Mouse (Mus musculus) olfactory bulb, adult 2 months (tissue): ENCODE data around the gene Avpr1b. TPM values are rescaled to one million over a fixed set of nuclear protein-coding genes. Genes with fewer than 3 reads are reported as not detected.
"Not testable (repeated sequence)": the region's sequence is repeated elsewhere in the genome, so short reads cannot be mapped to it uniquely, and the experiment has no call there.

Experiments
- H3K27ac ChIP-seq: fragments of 200-500 bp; 2 replicates; pipeline ENCODE4 v1.5.1; 2012; ENCODE audit warnings: low read depth, low read length; ENCODE audit not compliant: insufficient read depth
- H3K4me1 ChIP-seq: fragments of 200-500 bp; 2 replicates; pipeline ENCODE4 v1.6.1; 2012; ENCODE audit warnings: low read length; ENCODE audit not compliant: control insufficient read depth, insufficient read depth
- H3K4me3 ChIP-seq: fragments of 200-500 bp; 2 replicates; pipeline ENCODE4 v1.5.1; 2012; ENCODE audit warnings: mild to moderate bottlenecking, low read depth, low read length, moderate library complexity; ENCODE audit not compliant: insufficient read depth
- CTCF ChIP-seq: fragments of 200-500 bp; IDR thresholded peaks from 2 replicates; pipeline ENCODE4 v1.5.1; 2012; ENCODE audit warnings: low read depth, mild to moderate bottlenecking, low read length, moderate library complexity; ENCODE audit not compliant: insufficient read depth
- POLR2A ChIP-seq: fragments of 200-500 bp; IDR thresholded peaks from 2 replicates; pipeline ENCODE4 v1.6.1; 2012; ENCODE audit warnings: mild to moderate bottlenecking, low read depth, low read length, moderate library complexity; ENCODE audit not compliant: insufficient read depth
- WGBS: fragments of 180-500 bp; shearing (Covaris S2); methylation state at CpG from one replicate; pipeline ENCODE4 v1.1.7; 2018; 5-methylcytosine and 5-hydroxymethylcytosine counted together
- polyA plus RNA-seq: library from polyadenylated mRNA; stranded (reverse); fragments of >200 nt; gene quantifications from 2 replicates; pipeline ENCODE4 v1.2.4, GENCODE M21; 2012; ENCODE audit warnings: low replicate concordance; ENCODE audit not compliant: missing spikeins, insufficient read depth, insufficient read length

The Avpr1b gene
- polyA plus RNA-seq, 1 experiment = not detected

DNA sequence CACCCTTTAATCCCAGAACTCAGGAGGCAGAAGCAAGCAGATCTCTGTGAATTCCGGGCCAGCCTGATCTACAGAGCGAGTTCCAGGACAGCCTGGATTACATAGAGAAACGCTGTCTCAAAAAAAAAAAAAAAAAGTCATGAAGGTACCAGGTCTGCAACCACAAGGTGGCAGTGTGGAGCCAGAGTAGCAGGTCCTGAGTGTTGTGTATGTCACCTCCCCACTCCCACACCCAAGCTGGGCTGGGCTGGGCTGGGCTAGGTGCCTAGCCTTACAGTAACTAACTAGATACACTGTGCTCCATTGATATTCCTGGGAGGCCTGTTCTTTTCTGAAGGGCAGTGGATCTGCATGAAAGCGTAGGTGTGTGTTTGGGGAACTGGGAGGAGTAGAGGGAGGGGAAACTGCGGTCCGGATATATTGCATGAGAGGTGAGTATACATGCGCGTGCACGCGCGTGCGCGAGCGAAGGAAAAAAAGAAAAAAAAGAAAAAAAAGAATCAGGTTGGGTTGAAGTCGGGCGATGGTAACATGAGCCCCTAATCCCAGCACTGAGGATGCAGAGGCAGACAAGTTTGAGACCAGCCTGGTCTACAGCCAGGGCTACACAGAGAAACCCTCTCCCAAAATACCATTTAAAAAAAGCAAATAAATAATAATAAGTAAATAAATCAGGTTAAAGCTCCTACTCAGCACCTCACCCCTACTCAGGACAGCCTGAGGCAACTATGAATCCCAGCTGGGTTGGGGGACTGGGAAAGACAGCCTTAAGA lies 14.5 kb downstream of the Avpr1b start:
- 0 out of 2 replicates have a peak, but pooled peaks have one; percentile 17 for TF ChIP-seq CTCF
- TF ChIP-seq POLR2A = no peak
- WGBS = 84% methylated on average over 16 of the region's 16 CpGs
- H3K27ac ChIP-seq = no peak overlapping the region
- H3K4me3 ChIP-seq = no peak overlapping the region
- no peaks in the 10 kb centered on the region for H3K4me1 ChIP-seq

DNA sequence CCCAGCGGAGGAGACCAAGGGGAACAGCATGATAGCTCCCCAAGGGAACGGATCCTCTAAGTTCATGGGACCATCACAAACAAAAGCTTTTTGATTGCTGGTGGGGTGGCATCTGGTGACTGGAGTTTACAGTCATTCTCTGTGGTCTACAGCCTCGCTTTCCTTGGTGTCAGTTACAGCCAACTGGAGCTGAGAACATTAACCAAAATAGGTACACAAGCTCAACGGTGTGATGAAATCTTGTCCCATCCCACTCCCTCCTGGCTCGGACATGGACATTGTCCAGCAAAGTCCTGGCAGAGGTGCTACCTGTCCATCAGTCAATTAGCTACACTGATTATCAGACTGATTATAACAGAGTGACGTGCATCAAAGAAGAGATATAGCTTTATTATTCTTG lies 15.6 kb downstream of the Avpr1b start:
- no peaks in the 10 kb centered on the region for H3K4me1 ChIP-seq
- H3K4me3 ChIP-seq = no peak overlapping the region
- no peak overlapping the region for H3K27ac ChIP-seq
- WGBS = 90% methylated on average over 6 of the region's 6 CpGs
- TF ChIP-seq POLR2A (no peak), CTCF (no peak)

DNA sequence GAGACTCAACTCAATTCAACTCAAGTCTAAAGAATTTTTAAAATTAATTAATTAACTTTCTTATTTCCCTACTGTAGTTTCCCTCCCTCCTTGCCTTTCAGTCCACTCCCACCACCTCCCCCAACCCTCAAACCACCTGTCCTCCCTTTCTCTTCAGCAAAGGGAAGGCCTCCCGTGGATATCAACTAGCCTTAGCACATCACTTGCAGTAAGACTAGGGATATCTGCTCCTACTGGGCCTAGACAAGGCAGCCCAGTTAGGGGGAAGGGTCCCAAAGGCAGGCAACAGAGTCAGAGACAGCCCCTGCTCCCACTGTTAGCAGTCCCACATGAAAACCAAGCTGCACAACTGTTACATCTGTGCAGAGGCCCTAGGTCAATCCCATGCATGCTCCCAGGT lies 17.1 kb downstream of the Avpr1b start:
- H3K27ac ChIP-seq = no peak overlapping the region
- WGBS = 82% methylated on average over 1 of the region's 1 CpGs
- TF ChIP-seq CTCF = no peak
- TF ChIP-seq POLR2A = no peak

DNA sequence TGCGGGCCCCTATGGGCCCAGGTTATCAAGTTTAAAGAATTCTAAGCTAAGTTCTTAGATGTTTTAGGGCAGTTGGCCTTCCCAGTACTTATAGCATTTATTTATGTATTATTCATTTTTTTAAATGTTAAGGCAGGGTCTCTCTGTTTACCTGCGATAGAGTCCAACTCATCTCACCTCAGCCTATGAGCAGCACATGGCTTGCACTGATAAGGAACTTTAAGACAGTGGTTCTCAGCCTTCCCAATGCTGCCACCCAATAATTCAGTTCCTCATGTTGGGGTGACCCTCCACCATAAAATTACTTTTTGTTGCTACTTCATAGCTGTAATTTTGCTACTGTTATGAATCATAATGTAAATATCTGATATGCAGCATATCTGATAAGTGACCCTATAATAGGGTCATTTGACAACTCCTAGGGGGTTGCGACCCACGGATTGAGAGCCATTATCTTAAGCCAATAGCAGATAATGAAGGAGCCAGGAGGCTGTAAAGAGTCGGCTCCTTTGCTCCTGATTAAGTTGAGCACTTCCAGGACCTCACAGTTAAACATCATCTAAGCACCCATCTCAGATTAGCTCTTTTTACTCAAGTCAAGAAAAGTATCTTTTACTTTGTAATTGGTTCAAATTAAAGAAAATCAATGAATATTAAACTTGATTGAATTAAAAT lies 17.6 kb downstream of the Avpr1b start:
- no peak for TF ChIP-seq POLR2A
- no peak for TF ChIP-seq CTCF
- Histone ChIP-seq H3K4me3 (no peak overlapping the region), H3K27ac (no peak overlapping the region), H3K4me1 (no peaks in the 10 kb centered on the region)
- WGBS = 89% methylated on average over 5 of the region's 5 CpGs

More for the DNA sequence above, 17.1 kb downstream of the Avpr1b start:
- Histone ChIP-seq H3K4me3 (no peak overlapping the region), H3K4me1 (no peaks in the 10 kb centered on the region)

DNA sequence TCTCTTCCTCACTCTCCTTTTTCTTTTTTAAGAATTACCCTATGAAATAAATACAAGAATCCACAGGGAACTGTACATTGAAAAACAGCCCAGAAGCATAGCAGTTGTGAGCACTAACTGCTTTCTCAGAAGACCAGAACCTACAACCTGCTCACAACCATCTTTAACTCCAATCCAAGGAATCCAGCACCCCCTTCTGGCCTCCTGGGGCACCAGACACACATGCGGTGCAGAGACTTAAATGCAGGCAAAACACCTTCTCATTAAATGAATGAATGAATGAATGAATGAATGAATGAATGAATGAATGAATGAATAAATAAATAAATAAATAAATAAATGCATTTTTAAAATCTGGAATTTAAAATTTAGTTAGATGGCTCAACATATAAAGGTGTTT lies 19.5 kb downstream of the Avpr1b start:
- Histone ChIP-seq H3K4me3 (no peak overlapping the region), H3K27ac (no peak overlapping the region), H3K4me1 (no peaks in the 10 kb centered on the region)
- TF ChIP-seq POLR2A = no peak
- no peak for TF ChIP-seq CTCF
- 94% methylated on average over 1 of the region's 1 CpGs for WGBS

DNA sequence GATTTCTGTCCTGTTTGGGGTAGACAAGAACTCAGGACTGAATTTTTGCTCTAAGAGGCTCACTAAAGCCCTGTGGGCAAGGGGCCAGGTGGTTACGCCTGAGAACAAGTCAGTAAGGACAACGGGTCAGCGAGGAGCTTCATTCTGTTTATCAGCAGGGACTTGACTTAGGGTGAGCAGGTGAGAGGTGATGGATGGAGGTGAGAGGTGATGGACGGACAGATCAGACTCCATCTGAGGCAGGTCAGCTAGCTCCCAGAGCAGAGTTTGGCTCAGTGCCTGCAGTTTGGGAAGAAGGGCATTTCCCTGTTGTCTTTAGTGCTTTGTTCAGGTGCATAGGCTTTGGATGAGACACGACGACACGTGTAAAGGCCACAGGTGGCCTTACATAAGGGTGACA lies 20.3 kb downstream of the Avpr1b start:
- H3K27ac ChIP-seq = no peak overlapping the region
- H3K4me3 ChIP-seq = no peak overlapping the region
- no peaks in the 10 kb centered on the region for H3K4me1 ChIP-seq
- WGBS = 92% methylated on average over 7 of the region's 7 CpGs
- no peak for TF ChIP-seq CTCF
- TF ChIP-seq POLR2A = no peak

DNA sequence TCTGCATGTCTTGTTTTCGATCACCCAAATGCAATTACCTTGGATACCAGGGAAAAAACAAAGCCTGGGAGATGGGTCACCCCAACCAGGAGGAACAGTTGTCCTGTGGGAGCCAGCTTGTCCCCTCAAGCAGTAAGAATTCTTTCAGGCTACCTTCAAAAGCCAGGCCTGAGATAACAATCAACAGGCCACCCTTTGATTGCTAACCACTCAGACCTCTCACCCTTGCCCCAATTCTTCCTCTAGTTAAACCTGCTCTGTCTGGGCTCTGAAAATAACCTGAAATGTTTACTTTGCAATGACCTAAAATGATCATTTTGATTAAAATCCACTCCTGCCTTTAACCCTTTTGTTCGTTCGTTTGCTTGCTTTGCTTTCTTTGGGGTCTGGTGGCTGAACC lies 24.6 kb downstream of the Avpr1b start:
- no peak overlapping the region for H3K4me3 ChIP-seq
- 91% methylated on average over 3 of the region's 3 CpGs for WGBS
- no peak overlapping the region for H3K27ac ChIP-seq
- no peaks in the 10 kb centered on the region for H3K4me1 ChIP-seq
- TF ChIP-seq CTCF = no peak
- TF ChIP-seq POLR2A = no peak

DNA sequence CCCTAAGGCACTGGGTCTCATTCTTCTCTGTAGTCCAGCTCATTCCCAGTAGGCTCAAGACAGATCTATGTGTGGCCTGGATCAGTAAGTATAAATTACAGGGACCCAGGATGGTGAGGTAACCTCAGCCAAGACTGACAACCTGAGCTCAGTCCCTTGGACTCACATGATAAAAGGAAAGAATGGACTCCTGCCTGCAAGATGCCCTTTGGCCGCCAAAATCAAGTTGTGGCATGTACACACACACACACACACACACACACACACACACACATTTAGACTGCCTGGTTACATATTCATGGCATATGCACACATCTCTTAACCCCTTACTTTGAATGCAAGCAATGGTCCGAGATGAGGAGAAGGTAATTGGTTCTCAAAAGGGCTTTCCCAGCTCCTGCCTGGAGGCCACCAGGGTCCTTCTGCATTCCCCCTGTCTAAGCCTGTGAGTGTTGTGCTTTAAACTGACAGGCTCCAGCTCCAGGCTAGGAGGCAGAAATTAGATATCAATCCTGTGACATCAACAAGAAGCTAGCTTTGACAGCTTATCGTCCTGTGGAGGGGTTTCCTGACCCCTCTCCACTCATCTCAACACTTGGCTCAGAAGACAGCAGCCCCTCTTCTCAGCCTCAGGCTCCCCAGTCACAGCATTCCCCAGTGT lies 25.3 kb downstream of the Avpr1b start:
- 72% methylated on average over 3 of the region's 3 CpGs for WGBS
- TF ChIP-seq POLR2A (no peak), CTCF (no peak)

DNA sequence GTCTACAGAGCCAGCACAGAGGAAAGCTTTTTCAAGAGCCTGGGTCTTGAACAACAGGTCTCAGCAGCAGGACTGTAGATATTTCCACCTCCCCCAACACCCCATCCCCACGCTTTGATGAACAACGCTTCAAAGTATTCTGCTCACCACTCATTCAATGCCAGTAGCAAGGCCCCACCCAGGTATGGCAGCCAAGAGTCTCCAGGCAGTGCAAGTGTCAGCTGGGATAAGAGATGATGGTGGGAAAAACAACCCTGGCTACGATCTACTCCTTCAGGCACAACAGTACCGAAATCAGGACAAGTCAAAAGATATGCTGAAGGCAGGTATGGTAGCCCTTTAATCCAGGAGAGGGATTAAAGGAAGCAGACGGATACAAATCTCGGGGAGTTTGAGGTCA lies 27.2 kb downstream of the Avpr1b start:
- Histone ChIP-seq H3K4me1 (no peaks in the 10 kb centered on the region), H3K27ac (no peak overlapping the region), H3K4me3 (no peak overlapping the region)
- TF ChIP-seq CTCF (no peak), POLR2A (no peak)
- 91% methylated on average over 6 of the region's 6 CpGs for WGBS

More for the DNA sequence above, 25.3 kb downstream of the Avpr1b start:
- no peak overlapping the region for H3K27ac ChIP-seq
- no peak overlapping the region for H3K4me3 ChIP-seq
- H3K4me1 ChIP-seq = no peaks in the 10 kb centered on the region

DNA sequence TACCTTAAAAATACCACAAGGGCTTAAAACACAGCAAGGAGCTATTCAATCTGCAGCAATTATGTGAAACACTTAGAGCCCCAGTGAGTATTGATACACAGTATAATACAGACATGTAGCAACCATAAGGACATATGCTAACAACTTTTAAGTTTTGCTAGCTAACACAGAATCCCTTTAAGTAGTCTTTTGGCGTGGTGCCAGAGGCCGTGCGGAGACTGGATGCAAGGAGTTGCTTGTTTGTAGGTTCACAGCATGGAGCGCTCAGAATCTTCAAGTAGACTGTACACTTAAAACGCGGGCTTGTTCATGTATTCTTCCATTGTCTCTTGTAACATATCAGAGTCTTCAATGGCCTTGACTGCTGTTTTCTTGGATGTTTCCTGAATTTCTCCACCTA lies 33.2 kb downstream of the Avpr1b start:
- WGBS = 16% methylated on average over 6 of the region's 6 CpGs
- H3K4me3 ChIP-seq, H3K4me1 ChIP-seq, H3K27ac ChIP-seq: not testable (repeated sequence)
